11 mouse cellular contexts compared by ENCODE assay signal in genomic region chr3:149233691-149234131, GRCm38 (mm10).
DNase-seq lines count a peak whose midpoint lies in the region; ATAC-seq and TF ChIP-seq lines count a peak whose summit lies in the region.
"Had no signal": no experiment of that assay in that cellular context is flagged by ENCODE, and none has a peak within 500 bp of the region (broad histone marks: within the 10 kb centered on the region; RNA-seq: fewer than 3 reads in every experiment).

No protein-coding gene starts in this region.

- TF ChIP-seq CTCF in left cerebral cortex, adult 2 months (IDR thresholded peaks at IDR 0.05) = no peak

- H3K9ac ChIP-seq in intestine, embryonic 14.5 days (ENCODE audit: low read length) = no peak overlapping the region
- H3K9ac ChIP-seq in forebrain, embryonic 14.5 days (ENCODE audit: low read length) = no peak overlapping the region
- no peak overlapping the region for H3K9ac ChIP-seq in midbrain, embryonic 14.5 days (replicated peaks; ENCODE audit: low read length)
- H3K9ac ChIP-seq: neural tube, embryonic 12.5 days had no signal

- H3K4me3 ChIP-seq in left cerebral cortex, adult 2 months = no peak overlapping the region
- H3K4me3 ChIP-seq in intestine, embryonic 14.5 days (ENCODE audit: low read depth, low read length) = no peak overlapping the region
- H3K4me3 ChIP-seq in forebrain, embryonic 14.5 days (ENCODE audit: low read depth, low read length) = no peak overlapping the region
- H3K4me3 ChIP-seq in midbrain, embryonic 14.5 days (replicated peaks; ENCODE audit: low read depth, low read length) = no peak overlapping the region
- H3K4me3 ChIP-seq: forebrain, embryonic 10.5 days; neural tube, embryonic 12.5 days had no signal

- no peak for DNase-seq in left cerebral cortex, adult 2 months (ENCODE audit: extremely low spot score in 1 of 2, low spot score in 2 of 2)
- DNase-seq in left cerebral cortex, adult 18-20 months (ENCODE audit: low spot score in 2 of 2) = no peak
- peak; percentile 44 for DNase-seq in adrenal gland, postnatal 14 days
- DNase-seq in intestine, embryonic 14.5 days (ENCODE audit: low spot score) = no peak
- DNase-seq in lung, postnatal 36 days = peak; percentile 33
- DNase-seq in forebrain, embryonic 14.5 days (ENCODE audit: low spot score) = no peak
- DNase-seq in midbrain, embryonic 14.5 days = no peak
- DNase-seq in gastrocnemius, adult 8-10 months (ENCODE audit: low spot score in 2 of 2) = no peak
- DNase-seq: cerebellum, postnatal 14 days had no signal

- H3K27me3 ChIP-seq in intestine, embryonic 14.5 days (replicated peaks; ENCODE audit: control insufficient read depth, insufficient read depth, low read length) = no peaks in the 10 kb centered on the region
- H3K27me3 ChIP-seq in forebrain, embryonic 14.5 days (replicated peaks; ENCODE audit: control insufficient read depth, insufficient read depth, low read length) = no peaks in the 10 kb centered on the region
- H3K27me3 ChIP-seq in midbrain, embryonic 14.5 days (ENCODE audit: control insufficient read depth, insufficient read depth, low read length) = no peaks in the 10 kb centered on the region
- H3K27me3 ChIP-seq: neural tube, embryonic 12.5 days had no signal

- peaks cover 11% of the 10 kb centered on the region for H3K4me1 ChIP-seq in intestine, embryonic 14.5 days (replicated peaks; ENCODE audit: control insufficient read depth, insufficient read depth, low read length)
- H3K4me1 ChIP-seq in forebrain, embryonic 14.5 days (ENCODE audit: control insufficient read depth, insufficient read depth, low read length) = no peaks in the 10 kb centered on the region
- no peaks in the 10 kb centered on the region for H3K4me1 ChIP-seq in midbrain, embryonic 14.5 days (ENCODE audit: control insufficient read depth, insufficient read depth, low read length)
- H3K4me1 ChIP-seq: forebrain, embryonic 10.5 days; neural tube, embryonic 12.5 days had no signal

- WGBS in intestine, embryonic 14.5 days = 32% methylated on average over 8 of the region's 8 CpGs
- 71% methylated on average over 8 of the region's 8 CpGs for WGBS in forebrain, embryonic 14.5 days
- 81% methylated on average over 8 of the region's 8 CpGs for WGBS in midbrain, embryonic 14.5 days

- no peak overlapping the region for H3K4me2 ChIP-seq in intestine, embryonic 14.5 days (ENCODE audit: low read length)
- no peak overlapping the region for H3K4me2 ChIP-seq in forebrain, embryonic 14.5 days (ENCODE audit: low read length)
- H3K4me2 ChIP-seq in midbrain, embryonic 14.5 days (ENCODE audit: low read length) = no peak overlapping the region
- H3K4me2 ChIP-seq: neural tube, embryonic 12.5 days had no signal

- no peaks in the 10 kb centered on the region for H3K36me3 ChIP-seq in intestine, embryonic 14.5 days (ENCODE audit: control insufficient read depth, insufficient read depth, low read length)
- H3K36me3 ChIP-seq in forebrain, embryonic 14.5 days (ENCODE audit: control insufficient read depth, insufficient read depth, low read length) = no peaks in the 10 kb centered on the region
- H3K36me3 ChIP-seq in midbrain, embryonic 14.5 days (ENCODE audit: control insufficient read depth, insufficient read depth, low read length) = no peaks in the 10 kb centered on the region
- H3K36me3 ChIP-seq: forebrain, embryonic 10.5 days; neural tube, embryonic 12.5 days had no signal

- H3K9me3 ChIP-seq in intestine, embryonic 14.5 days (ENCODE audit: control insufficient read depth, low read length) = no peaks in the 10 kb centered on the region
- no peaks in the 10 kb centered on the region for H3K9me3 ChIP-seq in forebrain, embryonic 14.5 days (replicated peaks; ENCODE audit: control insufficient read depth, low read length)
- no peaks in the 10 kb centered on the region for H3K9me3 ChIP-seq in midbrain, embryonic 14.5 days (ENCODE audit: control insufficient read depth, low read length)
- H3K9me3 ChIP-seq: forebrain, embryonic 10.5 days; neural tube, embryonic 12.5 days had no signal

- H3K27ac ChIP-seq in left cerebral cortex, adult 2 months = peak overlapping the region; percentile 20
- H3K27ac ChIP-seq in intestine, embryonic 14.5 days (ENCODE audit: low read depth) = 0 out of 2 replicates have a peak overlapping the region, but pooled peaks have one; percentile 27
- no peak overlapping the region for H3K27ac ChIP-seq in forebrain, embryonic 14.5 days (ENCODE audit: low read depth, low read length)
- no peak overlapping the region for H3K27ac ChIP-seq in midbrain, embryonic 14.5 days (replicated peaks; ENCODE audit: low read depth, low read length)
- H3K27ac ChIP-seq: forebrain, embryonic 10.5 days; neural tube, embryonic 12.5 days had no signal

- intact Hi-C loops in left cerebral cortex, adult 2 months (cut with DNase I) = loop anchor here (1.0 to 5.0 kb wide), 2 partner anchors 209 to 244 kb away; no protein-coding TSS in a partner anchor

- ATAC-seq in intestine, embryonic 14.5 days (replicated peaks; ENCODE audit: low FRiP score, low TSS enrichment, low read depth) = no peak; the same call in 1 of the 2 replicates
- ATAC-seq in forebrain, embryonic 14.5 days = no peak
- no peak for ATAC-seq in midbrain, embryonic 14.5 days (ENCODE audit: low FRiP score, low TSS enrichment)

Comparison
In these comparisons a context has a peak if more than half of its experiments do, and no peak if none do; other contexts are left out.
1. DNase-seq: peak in adrenal gland, postnatal 14 days (single experiment) and lung, postnatal 36 days (single experiment); none in left cerebral cortex, adult 2 months (0 of 2), left cerebral cortex, adult 18-20 months (0 of 2), intestine, embryonic 14.5 days (single experiment), forebrain, embryonic 14.5 days (single experiment), midbrain, embryonic 14.5 days (single experiment) and gastrocnemius, adult 8-10 months (0 of 2).
2. H3K27ac ChIP-seq: peak in left cerebral cortex, adult 2 months (single experiment) and intestine, embryonic 14.5 days (single experiment); none in forebrain, embryonic 14.5 days (single experiment) and midbrain, embryonic 14.5 days (single experiment).